Mouse (Mus musculus) embryonic fibroblast, embryonic 13.5 days (primary cell): ENCODE data around the gene Cenpp.

Experiments used
- CTCF ChIP-seq: IDR thresholded peaks from 2 replicates; pipeline ENCODE4 v1.5.1; 2011; ENCODE audit warnings: mild to moderate bottlenecking, control low read depth, low read length, moderate library complexity, borderline replicate concordance; ENCODE audit not compliant: insufficient read depth
- POLR2A ChIP-seq: IDR thresholded peaks from 2 replicates; pipeline ENCODE4 v1.6.1; 2011; ENCODE audit warnings: low read depth, mild to moderate bottlenecking, control low read depth, low read length, moderate library complexity

- no peak for TF ChIP-seq CTCF
- no peak for TF ChIP-seq POLR2A
Measured at GRCm38 (mm10) chr13:49530636-49531035, 121.9 kb downstream of the Cenpp start.
